Mouse (Mus musculus): ENCODE measurements around the gene Mdm4. TPM values are rescaled to one million over a fixed set of nuclear protein-coding genes. Genes with fewer than 3 reads are reported as not detected.

Mdm4 gene
- total and polyA plus RNA-seq, 3 experiments = 19.8 to 28.1 TPM; not detected in 1

DNA sequence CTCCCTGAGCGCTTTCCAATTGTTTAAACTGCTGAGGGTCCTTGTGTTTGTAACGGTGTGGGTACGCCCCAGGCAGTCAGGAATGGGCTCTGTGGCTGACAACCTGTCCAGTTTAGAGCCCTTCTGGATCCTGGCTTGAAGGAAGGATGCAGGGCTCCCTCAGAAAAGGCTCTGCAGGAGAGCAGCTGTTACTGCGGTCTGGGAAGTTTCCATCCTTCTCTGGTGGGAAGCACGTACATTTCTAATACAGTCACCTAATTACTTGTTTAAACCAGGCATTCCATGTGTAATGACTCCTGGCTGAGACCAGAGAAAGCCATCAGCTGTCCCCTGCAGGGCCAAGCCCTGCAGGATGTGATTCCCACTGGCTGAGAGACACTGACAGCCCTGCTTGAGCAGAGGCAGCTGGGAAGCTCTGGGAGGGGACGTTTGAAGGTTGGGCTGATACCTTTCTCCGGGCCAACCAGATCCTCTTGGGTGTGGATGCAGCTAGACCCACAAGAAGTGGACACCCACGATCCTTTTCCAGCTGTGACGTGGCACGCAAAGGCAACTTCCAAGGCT, 112.2 kb downstream of the Mdm4 start:
- Histone ChIP-seq H3K4me1 (ENCODE audit: control insufficient read depth in 1 of 2, insufficient read depth in 2 of 2, low read length in 2 of 2) (no peaks in the 10 kb centered on the region), H3K27me3 (ENCODE audit: control insufficient read depth in 1 of 2, insufficient read depth in 2 of 2, low read length in 2 of 2) (peaks cover 0 to under 1% of the 10 kb centered on the region in 2 experiments; a peak in 1 of 4 replicates), H3K9me3 (replicated peaks; ENCODE audit: insufficient read depth, low read length) (no peaks in the 10 kb centered on the region), H3K36me3 (ENCODE audit: control insufficient read depth in 1 of 2, insufficient read depth in 2 of 2, low read length in 2 of 2) (no peaks in the 10 kb centered on the region), H3K4me3 (ENCODE audit: control insufficient read depth in 1 of 2, insufficient read depth in 1 of 2, low read depth in 2 of 2, low read length in 2 of 2) (no peak overlapping the region), H3K9ac (ENCODE audit: control insufficient read depth, low read depth, low read length, poor library complexity, severe bottlenecking) (no peak overlapping the region), H3K79me2 (ENCODE audit: control insufficient read depth, insufficient read depth, low read length, poor library complexity) (no peaks in the 10 kb centered on the region), H3K27ac (ENCODE audit: control insufficient read depth, low read depth, low read length) (no peak overlapping the region)
- no peak for DNase-seq (ENCODE audit: low read depth, low spot score)
- TF ChIP-seq MYB (IDR thresholded peaks at IDR 0.05; ENCODE audit: low read depth, low read length) (no peak), GABPA (IDR thresholded peaks at IDR 0.05; ENCODE audit: low read depth, low read length) (no peak)

DNA sequence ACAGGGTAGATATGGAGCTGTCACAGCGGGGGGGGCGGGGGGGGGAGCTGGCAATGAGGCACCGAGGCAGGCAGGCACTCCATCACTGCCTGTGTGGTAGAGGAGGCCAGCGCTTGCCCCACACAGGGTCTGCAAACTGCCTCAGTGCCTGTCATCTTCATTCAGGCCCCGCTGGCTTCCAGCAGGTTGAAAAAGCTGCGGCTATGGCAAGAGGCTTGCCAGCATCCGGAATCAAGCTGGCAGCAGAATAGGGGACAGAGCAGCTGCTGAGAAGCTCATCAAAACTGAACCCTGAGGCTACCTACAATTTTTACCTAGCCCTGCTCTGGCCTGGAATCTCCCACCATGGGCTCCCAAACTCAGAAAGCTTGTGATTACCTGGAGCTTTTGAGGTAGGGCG, 112.8 kb downstream of the Mdm4 start:
- Histone ChIP-seq H3K4me1 (ENCODE audit: control insufficient read depth in 1 of 2, insufficient read depth in 2 of 2, low read length in 2 of 2) (no peaks in the 10 kb centered on the region), H3K9me3 (replicated peaks; ENCODE audit: insufficient read depth, low read length) (no peaks in the 10 kb centered on the region), H3K27me3 (ENCODE audit: control insufficient read depth in 1 of 2, insufficient read depth in 2 of 2, low read length in 2 of 2) (no peaks in the 10 kb centered on the region), H3K4me3 (ENCODE audit: control insufficient read depth in 1 of 2, insufficient read depth in 1 of 2, low read depth in 2 of 2, low read length in 2 of 2) (no peak overlapping the region), H3K27ac (ENCODE audit: control insufficient read depth, low read depth, low read length) (no peak overlapping the region), H3K79me2 (ENCODE audit: control insufficient read depth, insufficient read depth, low read length, poor library complexity) (no peaks in the 10 kb centered on the region), H3K9ac (ENCODE audit: control insufficient read depth, low read depth, low read length, poor library complexity, severe bottlenecking) (no peak overlapping the region), H3K36me3 (ENCODE audit: control insufficient read depth in 1 of 2, insufficient read depth in 2 of 2, low read length in 2 of 2) (no peaks in the 10 kb centered on the region)
- no peak for DNase-seq (ENCODE audit: low read depth, low spot score)
- TF ChIP-seq ELF1 (IDR thresholded peaks at IDR 0.05; ENCODE audit: low read depth, low read length) (no peak), MYC (IDR thresholded peaks at IDR 0.05; ENCODE audit: low read depth, low read length) (no peak), USF2 (IDR thresholded peaks at IDR 0.05; ENCODE audit: borderline replicate concordance in 1 of 2, insufficient read depth in 1 of 2, low read depth in 1 of 2, low read length in 2 of 2) (no peak), ZNF384 (IDR thresholded peaks at IDR 0.05; ENCODE audit: low read depth, low read length) (no peak), BHLHE40 (IDR thresholded peaks at IDR 0.05; ENCODE audit: borderline replicate concordance, low read depth, low read length) (no peak), POLR2A (IDR thresholded peaks at IDR 0.05; ENCODE audit: control insufficient read depth in 1 of 2, insufficient read depth in 1 of 2, low read depth in 1 of 2, low read length in 2 of 2, poor library complexity in 1 of 2) (no peak), MEF2A (IDR thresholded peaks at IDR 0.05; ENCODE audit: extremely low read depth, insufficient replicate concordance, low read depth, low read length, poor library complexity, severe bottlenecking) (no peak), KAT2A (conservative IDR thresholded peaks at IDR 0.05; ENCODE audit: low read depth, low read length) (no peak), USF1 (IDR thresholded peaks at IDR 0.05; ENCODE audit: low read depth, low read length) (no peak)

DNA sequence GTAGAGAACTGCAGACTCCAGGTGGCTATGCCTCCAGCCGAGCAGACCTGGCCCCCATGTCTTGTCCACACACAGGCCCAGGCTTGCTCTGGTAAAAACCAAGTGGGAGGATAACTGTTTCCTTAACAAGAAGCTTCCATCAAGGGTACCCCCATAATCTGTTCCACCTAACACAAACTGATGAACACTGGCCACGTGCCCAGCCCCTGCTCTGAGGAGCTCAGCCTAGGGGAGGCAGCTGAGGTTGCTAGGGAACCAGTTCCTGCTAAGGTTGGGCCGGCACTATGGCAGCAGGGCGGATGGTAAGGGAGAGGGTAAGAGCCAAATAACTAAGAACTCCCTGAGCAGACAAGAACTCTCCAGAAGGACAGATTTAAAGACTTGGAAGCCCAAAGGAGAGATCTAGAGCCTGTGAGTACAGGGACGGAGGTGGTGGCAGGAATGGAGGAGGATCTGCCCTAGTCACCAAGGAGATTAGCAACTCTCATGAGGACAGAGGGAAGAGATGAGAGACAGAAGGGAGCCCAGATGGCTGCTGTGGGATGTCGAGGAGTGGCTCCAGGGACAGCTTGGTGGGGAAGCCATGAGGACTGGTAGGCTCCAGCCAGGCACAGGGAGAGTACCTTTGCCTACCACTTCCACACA, 114.4 kb downstream of the Mdm4 start:
- H3K27me3 ChIP-seq (ENCODE audit: control insufficient read depth in 1 of 2, insufficient read depth in 2 of 2, low read length in 2 of 2) = no peaks in the 10 kb centered on the region
- DNase-seq (ENCODE audit: low read depth, low spot score) = no peak
- H3K4me3 ChIP-seq (ENCODE audit: control insufficient read depth in 1 of 2, insufficient read depth in 1 of 2, low read depth in 2 of 2, low read length in 2 of 2) = no peak overlapping the region
- no peak overlapping the region for H3K9ac ChIP-seq (ENCODE audit: control insufficient read depth, low read depth, low read length, poor library complexity, severe bottlenecking)
- no peak overlapping the region for H3K27ac ChIP-seq (ENCODE audit: control insufficient read depth, low read depth, low read length)
- no peaks in the 10 kb centered on the region for H3K79me2 ChIP-seq (ENCODE audit: control insufficient read depth, insufficient read depth, low read length, poor library complexity)
- no peaks in the 10 kb centered on the region for H3K9me3 ChIP-seq (replicated peaks; ENCODE audit: insufficient read depth, low read length)
- H3K36me3 ChIP-seq (ENCODE audit: control insufficient read depth in 1 of 2, insufficient read depth in 2 of 2, low read length in 2 of 2) = no peaks in the 10 kb centered on the region
- TF ChIP-seq MYB (IDR thresholded peaks at IDR 0.05; ENCODE audit: low read depth, low read length) (no peak), TCF12 (IDR thresholded peaks at IDR 0.05; ENCODE audit: low read depth, low read length) (no peak), RCOR1 (IDR thresholded peaks at IDR 0.05; ENCODE audit: low read depth, low read length) (no peak), BHLHE40 (IDR thresholded peaks at IDR 0.05; ENCODE audit: borderline replicate concordance, low read depth, low read length) (no peak), ETS1 (IDR thresholded peaks at IDR 0.05; ENCODE audit: low read depth, low read length) (no peak), UBTF (IDR thresholded peaks at IDR 0.05; ENCODE audit: borderline replicate concordance, insufficient read depth, low read depth, low read length) (no peak), USF2 (IDR thresholded peaks at IDR 0.05; ENCODE audit: borderline replicate concordance in 1 of 2, insufficient read depth in 1 of 2, low read depth in 1 of 2, low read length in 2 of 2) (no peak), MAFK (IDR thresholded peaks at IDR 0.05; ENCODE audit: borderline replicate concordance, low read depth, low read length) (no peak), MEF2A (IDR thresholded peaks at IDR 0.05; ENCODE audit: extremely low read depth, insufficient replicate concordance, low read depth, low read length, poor library complexity, severe bottlenecking) (no peak), TBP (IDR thresholded peaks at IDR 0.05; ENCODE audit: low read depth, low read length) (no peak), POLR2AphosphoS5 (IDR thresholded peaks at IDR 0.05; ENCODE audit: borderline replicate concordance, low read depth, low read length) (no peak), CTCF (IDR thresholded peaks at IDR 0.05 in 2 of 3, conservative IDR thresholded peaks at IDR 0.05 in 1 of 3; ENCODE audit: control insufficient read depth in 1 of 3, insufficient read depth in 1 of 3, low read depth in 2 of 3, low read length in 3 of 3, poor library complexity in 1 of 3, severe bottlenecking in 1 of 3) (no peak), SIN3A (IDR thresholded peaks at IDR 0.05; ENCODE audit: low read length) (no peak)
- no peaks in the 10 kb centered on the region for H3K4me1 ChIP-seq (ENCODE audit: control insufficient read depth in 1 of 2, insufficient read depth in 2 of 2, low read length in 2 of 2)

All from MEL (cell line).